Mouse (Mus musculus): ENCODE results near the gene Eral1. TPM values are rescaled to one million over a fixed set of nuclear protein-coding genes. Genes with fewer than 3 reads are reported as not detected.
"Not testable (repeated sequence)": the region's sequence is repeated elsewhere in the genome, so short reads cannot be mapped to it uniquely, and the experiment has no call there.

Gene Eral1
- total RNA-seq, 2 experiments from 2014 or later = 23.7 to 24.0 TPM

- no peak for DNase-seq
These were observed 7.6 kb upstream of the Eral1 start for GRCm38 (mm10) chr11:78087756-78088281.

DNA sequence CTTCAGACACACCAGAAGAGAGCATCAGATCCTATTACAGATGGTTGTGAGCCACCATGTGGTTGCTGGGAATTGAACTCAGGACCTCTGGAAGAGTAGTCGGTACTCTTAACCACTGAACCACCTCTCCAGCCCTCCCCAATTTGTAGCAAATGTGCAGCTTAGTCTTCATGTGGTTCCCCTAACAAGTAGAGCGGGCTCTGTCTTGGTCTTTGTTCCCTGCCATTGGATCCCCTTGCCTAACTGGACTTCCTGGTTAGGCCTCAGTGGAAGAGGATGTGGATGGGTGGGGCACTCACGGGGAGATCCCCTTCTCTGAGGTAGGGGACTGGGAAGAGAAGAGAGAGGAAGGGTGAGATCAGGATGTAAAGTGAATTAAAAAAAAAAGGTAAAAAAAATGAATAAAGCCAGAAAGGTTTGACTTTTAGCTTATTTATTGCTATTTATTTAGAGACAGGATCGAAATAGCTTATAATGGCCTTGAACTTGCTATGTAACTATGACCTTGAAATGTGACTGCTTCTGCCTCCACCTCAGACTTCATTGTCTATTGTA is 6.8 kb upstream of the Eral1 start:
- DNase-seq = no peak

GRCm38 (mm10) chr11:78083595-78083994 is 3.4 kb upstream of the Eral1 start:
- no peak for DNase-seq

GRCm38 (mm10) chr11:78074666-78075065 is 5.5 kb downstream of the Eral1 start:
- no peak for DNase-seq

- no peak for DNase-seq
These were observed 5.9 kb downstream of the Eral1 start for GRCm38 (mm10) chr11:78074277-78074652.

DNA sequence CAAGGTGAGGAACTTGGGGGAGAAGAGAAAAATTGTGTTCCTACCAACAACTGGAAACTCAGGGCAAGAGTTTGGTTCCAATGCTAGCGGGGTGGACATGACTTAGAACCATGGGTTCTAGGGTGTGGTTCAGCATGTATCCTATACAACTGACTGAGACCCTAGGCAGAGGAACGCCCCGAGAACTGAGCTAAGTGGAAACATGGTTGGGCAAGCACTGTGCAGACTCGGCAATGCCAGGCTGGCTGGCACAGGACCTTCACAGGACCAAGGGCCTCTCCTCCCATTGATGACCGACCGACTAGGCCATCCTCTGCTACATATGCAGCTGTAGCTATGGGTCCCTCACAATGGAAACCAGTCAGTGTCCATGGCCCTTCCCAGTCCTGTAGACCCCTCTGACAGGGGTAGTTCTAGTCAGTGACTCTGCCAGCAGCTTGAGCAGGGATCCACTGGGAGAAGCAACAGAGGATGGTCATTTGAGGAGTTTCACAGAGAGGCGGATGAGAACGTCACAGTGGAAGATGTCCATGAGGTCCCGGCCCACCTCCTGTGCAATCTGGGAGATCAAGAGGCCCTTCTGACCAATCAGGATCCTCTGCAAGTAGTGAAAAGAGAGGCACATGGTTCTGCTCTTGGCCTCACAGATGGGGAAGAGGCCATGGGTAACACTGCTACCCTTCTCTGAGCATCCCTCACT is 6.5 kb downstream of the Eral1 start:
- no peak for DNase-seq

DNA sequence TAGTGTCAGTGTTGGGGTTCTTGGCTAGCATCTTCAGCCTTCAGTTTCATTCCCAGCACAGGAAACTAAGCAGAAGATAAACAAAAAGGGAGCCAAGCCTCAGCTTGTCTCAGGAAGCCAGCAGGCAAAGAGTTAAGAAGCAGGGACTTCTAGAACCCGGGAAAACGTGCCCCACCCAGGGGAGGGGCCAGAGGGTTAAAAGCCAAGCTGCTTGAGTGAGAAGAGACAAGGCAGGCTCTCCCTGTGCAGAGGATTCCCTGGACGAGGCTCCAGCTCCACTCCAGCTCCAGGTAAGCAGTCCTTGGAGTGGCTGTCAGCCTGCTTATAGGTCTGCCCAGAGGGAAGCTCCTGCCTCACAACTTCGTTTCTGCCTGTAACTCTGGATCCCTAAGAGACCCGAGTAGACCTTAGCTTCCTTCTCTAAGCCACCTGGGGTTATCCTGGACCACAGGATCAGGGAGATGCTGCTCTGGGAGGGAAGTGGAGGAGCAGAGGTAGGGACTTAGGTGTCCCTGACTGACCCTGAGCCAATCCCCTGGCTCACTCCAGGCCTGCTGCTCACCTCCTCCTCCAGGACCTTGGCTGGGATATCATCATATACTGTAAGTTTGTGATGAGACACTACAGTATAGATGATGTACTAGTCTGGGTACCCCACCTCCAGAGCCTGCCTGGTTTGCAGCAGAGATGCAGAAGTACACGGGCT is 7.6 kb downstream of the Eral1 start:
- no peak for DNase-seq

DNA sequence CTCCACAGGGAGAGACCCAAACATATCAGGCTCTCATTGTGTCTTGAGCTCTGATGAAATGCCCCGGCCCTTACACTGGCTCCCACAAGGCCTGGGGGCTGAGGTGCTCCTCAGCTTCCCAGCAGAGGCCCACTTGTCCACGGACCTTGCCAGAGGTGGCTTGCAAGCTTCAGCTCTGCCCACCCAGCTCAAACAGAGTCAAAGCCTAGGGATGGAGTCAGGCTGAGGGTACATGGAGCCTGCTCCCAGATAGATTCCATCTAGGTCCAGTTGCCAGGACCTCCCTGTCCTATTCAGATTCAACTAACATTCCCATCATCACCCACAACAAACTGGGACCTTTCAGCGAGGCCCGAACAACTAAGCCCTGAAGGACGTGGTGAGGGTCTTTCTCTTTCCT is 8.2 kb downstream of the Eral1 start:
- DNase-seq = no peak

DNA sequence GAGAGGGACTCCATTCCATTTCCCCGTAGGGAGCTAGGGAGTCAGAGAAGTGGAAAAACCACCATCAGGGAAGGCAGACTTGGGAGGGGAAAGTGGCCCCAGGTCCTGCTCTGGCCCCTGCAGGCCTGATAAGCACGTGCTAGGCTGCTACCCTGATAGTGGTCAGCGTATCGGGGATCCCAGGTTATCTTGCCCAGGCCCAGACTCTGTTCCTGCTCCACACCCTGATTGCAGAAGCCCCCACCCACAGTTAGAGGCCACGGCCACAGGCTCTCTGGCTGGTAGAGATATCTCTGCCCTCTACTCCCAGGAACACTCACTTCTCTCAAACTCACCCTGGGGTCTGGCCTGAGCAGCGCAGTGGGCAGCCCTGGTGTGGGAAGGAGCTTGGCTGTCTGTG is 10.5 kb downstream of the Eral1 start:
- no peak for DNase-seq

GRCm38 (mm10) chr11:78069130-78069529 is 11.1 kb downstream of the Eral1 start:
- no peak for DNase-seq

- no peak for DNase-seq
These were observed 12.6 kb downstream of the Eral1 start for GRCm38 (mm10) chr11:78067566-78067965.

DNA sequence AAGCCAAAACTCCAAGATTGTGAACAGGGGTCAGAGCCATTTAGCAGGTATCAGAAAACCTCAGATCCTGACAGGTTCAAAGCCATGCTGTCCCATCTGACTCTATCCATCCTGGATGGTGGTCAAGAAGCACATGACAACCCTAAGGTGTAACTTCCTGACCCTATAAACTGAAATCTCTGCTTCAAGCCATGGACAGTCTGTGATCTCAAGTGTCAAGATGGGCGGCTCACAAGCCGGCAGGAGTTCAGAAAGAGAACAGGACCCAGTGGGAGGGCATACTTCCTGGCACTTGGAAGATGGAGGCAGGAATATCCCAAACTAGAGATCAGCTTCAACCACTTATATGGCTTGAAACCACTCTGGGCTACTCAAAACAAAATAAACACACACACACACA is 13.5 kb downstream of the Eral1 start:
- no peak for DNase-seq

GRCm38 (mm10) chr11:78065906-78066305 is 14.3 kb downstream of the Eral1 start:
- no peak for DNase-seq

DNA sequence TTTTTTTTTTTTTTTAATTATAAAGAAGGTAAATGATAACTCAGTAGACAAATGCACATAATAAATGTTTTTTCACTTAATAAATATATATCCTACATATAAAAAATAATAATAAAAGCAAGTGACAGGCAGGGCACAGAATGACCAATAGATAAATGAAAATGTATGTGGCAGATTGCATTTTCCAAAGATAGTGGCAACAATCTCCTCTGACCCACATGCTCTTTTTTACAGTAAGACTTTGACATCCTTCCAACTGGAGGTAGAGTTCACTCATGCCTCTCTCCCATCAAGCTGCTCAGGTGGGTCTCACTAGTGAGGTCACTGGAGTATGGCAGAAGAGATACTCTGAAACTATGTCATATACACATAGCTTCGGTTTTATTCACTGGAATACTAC is 17.6 kb downstream of the Eral1 start:
- no peak for DNase-seq

GRCm38 (mm10) chr11:78059833-78060757 is 20.1 kb downstream of the Eral1 start:
- DNase-seq = peak; percentile 87

- no peak for DNase-seq
These were observed 23.2 kb downstream of the Eral1 start for GRCm38 (mm10) chr11:78056946-78057345.

DNA sequence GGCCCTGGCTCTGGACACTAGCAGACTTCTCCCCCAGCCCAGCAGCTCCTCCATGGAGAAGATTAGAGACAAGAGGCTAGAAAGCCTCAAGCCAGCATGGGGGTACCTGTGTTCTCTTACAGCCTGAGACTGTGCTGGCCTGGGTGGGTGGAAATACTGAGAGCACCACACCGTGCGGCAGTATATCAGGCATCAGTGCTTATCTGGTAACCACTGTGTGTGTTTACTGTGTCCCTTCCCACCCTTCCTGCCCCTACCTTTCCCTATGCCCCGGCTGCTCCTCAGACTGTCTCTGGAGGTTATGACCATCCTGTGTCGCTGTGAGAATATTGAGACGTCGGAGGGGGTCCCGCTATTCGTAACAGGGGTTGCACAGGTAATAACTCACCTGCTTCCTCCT is 27.1 kb downstream of the Eral1 start:
- no peak for DNase-seq

- DNase-seq = not testable (repeated sequence)
These were observed 31.5 kb downstream of the Eral1 start for GRCm38 (mm10) chr11:78048637-78049036.

- peak; percentile 89 for DNase-seq
These were observed 35.4 kb downstream of the Eral1 start for GRCm38 (mm10) chr11:78044758-78045251.

DNA sequence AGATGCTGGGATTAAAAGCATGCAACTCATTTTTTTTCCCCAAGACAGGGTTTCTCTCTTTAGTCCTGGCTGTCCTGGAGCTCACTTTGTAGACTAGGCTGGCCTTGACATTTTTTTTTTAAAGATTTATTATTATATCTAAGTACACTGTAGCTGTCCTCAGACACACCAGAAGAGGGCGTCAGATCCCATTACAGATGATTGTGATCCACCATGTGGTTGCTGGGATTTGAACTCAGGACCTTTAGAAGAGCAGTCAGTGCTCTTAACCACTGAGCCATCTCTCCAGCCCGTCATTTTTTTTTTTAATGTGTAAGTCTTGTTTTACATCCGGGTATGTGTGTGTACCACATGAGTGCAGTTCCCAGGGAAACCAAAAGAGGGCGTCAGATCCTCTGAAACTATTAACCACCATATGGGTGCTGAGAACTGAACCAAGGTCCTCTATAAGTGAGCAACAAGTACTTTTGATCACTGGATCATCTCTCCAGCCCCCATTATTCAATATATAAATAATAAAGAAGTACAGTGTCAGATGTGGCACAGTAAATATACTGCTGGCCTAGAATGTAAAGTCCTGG is 37.8 kb downstream of the Eral1 start:
- DNase-seq = not testable (repeated sequence)

DNA sequence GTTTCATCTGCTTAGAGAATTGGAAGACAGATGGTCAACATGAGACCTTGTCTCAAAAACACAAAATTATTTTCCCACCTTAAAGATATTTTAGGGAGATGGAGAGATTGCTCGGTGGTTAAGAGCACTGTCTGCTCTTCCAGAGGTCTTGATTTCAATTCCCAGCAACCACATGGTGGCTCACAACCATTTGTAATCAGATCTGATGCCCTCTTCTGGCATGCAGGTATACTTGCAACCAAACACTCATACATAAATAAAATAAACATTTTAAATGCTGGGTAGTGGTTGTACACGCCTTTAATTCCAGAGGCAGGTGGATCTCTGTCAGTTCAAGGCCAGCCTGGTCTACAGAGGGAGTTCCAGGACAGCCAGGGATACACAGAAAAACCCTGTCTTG is 39.3 kb downstream of the Eral1 start:
- DNase-seq = no peak

All from heart, postnatal 4 days (tissue).